Mouse (Mus musculus): ENCODE measurements at regions not wholly inside any gene's neighbourhood (a gene's known extent, or its start where the extent isn't known, plus 50 kb on each side); places are given as distances from the start of the nearest gene placed in this dataset.
"Not testable (repeated sequence)": the region's sequence is repeated elsewhere in the genome, so short reads cannot be mapped to it uniquely, and the experiment has no call there.

- 23% methylated on average over 3 of the region's 3 CpGs for WGBS
- peak; percentile 96 for ATAC-seq (ENCODE audit: low read depth)
- Histone ChIP-seq H3K4me2 (ENCODE audit: low read depth, low read length) (no peak overlapping the region), H3K27ac (ENCODE audit: low read length) (0 out of 2 replicates have a peak overlapping the region, but pooled peaks have one; percentile 16), H3K4me3 (ENCODE audit: low read length) (no peak overlapping the region), H3K9me3 (ENCODE audit: control insufficient read depth, low read length) (peaks cover 6% of the 10 kb centered on the region), H3K4me1 (replicated peaks; ENCODE audit: control insufficient read depth, insufficient read depth, low read length) (no peaks in the 10 kb centered on the region), H3K27me3 (ENCODE audit: control insufficient read depth, insufficient read depth, low read depth, low read length) (no peaks in the 10 kb centered on the region), H3K9ac (ENCODE audit: low read length) (no peak overlapping the region), H3K36me3 (ENCODE audit: control insufficient read depth, insufficient read depth, low read length) (no peaks in the 10 kb centered on the region)
Observed at GRCm38 (mm10) chr2:18473361-18473771, 80.7 kb upstream of the Dnajc1 start.

- WGBS, result 89% methylated on average over 4 of the region's 4 CpGs
Observed at GRCm38 (mm10) chr2:18460901-18461300, 68.3 kb upstream of the Dnajc1 start.

GRCm38 (mm10) chr2:18460281-18460680 lies 67.7 kb upstream of the Dnajc1 start:
- H3K4me3 ChIP-seq (ENCODE audit: low read length); H3K27me3 ChIP-seq (ENCODE audit: control insufficient read depth, insufficient read depth, low read depth, low read length); H3K4me2 ChIP-seq (ENCODE audit: low read depth, low read length); ATAC-seq (ENCODE audit: low read depth); H3K36me3 ChIP-seq (ENCODE audit: control insufficient read depth, insufficient read depth, low read length); H3K4me1 ChIP-seq (replicated peaks; ENCODE audit: control insufficient read depth, insufficient read depth, low read length); H3K27ac ChIP-seq (ENCODE audit: low read length); H3K9me3 ChIP-seq (ENCODE audit: control insufficient read depth, low read length); H3K9ac ChIP-seq (ENCODE audit: low read length): not testable (repeated sequence)
- WGBS, result 87% methylated on average over 3 of the region's 3 CpGs

More at GRCm38 (mm10) chr2:18460901-18461300, 68.3 kb upstream of the Dnajc1 start:
- Histone ChIP-seq H3K36me3 (ENCODE audit: control insufficient read depth, insufficient read depth, low read length) (no peaks in the 10 kb centered on the region), H3K9ac (ENCODE audit: low read length) (no peak overlapping the region), H3K27ac (ENCODE audit: low read length) (no peak overlapping the region), H3K9me3 (ENCODE audit: control insufficient read depth, low read length) (no peaks in the 10 kb centered on the region), H3K4me1 (replicated peaks; ENCODE audit: control insufficient read depth, insufficient read depth, low read length) (no peaks in the 10 kb centered on the region), H3K27me3 (ENCODE audit: control insufficient read depth, insufficient read depth, low read depth, low read length) (no peaks in the 10 kb centered on the region), H3K4me2 (ENCODE audit: low read depth, low read length) (no peak overlapping the region), H3K4me3 (ENCODE audit: low read length) (no peak overlapping the region)
- ATAC-seq (ENCODE audit: low read depth), result no peak

GRCm38 (mm10) chr2:18453426-18453825 lies 60.8 kb upstream of the Dnajc1 start:
- 60% methylated on average over 2 of the region's 2 CpGs for WGBS

GRCm38 (mm10) chr2:18445809-18446208 lies 53.2 kb upstream of the Dnajc1 start:
- Histone ChIP-seq H3K36me3 (ENCODE audit: control insufficient read depth, insufficient read depth, low read length) (no peaks in the 10 kb centered on the region), H3K27me3 (ENCODE audit: control insufficient read depth, insufficient read depth, low read depth, low read length) (no peaks in the 10 kb centered on the region), H3K4me3 (ENCODE audit: low read length) (no peak overlapping the region), H3K4me1 (replicated peaks; ENCODE audit: control insufficient read depth, insufficient read depth, low read length) (peaks cover 6% of the 10 kb centered on the region; the same call in 1 of the 2 replicates), H3K27ac (ENCODE audit: low read length) (no peak overlapping the region), H3K9ac (ENCODE audit: low read length) (no peak overlapping the region), H3K4me2 (ENCODE audit: low read depth, low read length) (no peak overlapping the region), H3K9me3 (ENCODE audit: control insufficient read depth, low read length) (no peaks in the 10 kb centered on the region)
- 53% methylated on average over 1 of the region's 1 CpGs for WGBS
- ATAC-seq (ENCODE audit: low read depth), result no peak

More at GRCm38 (mm10) chr2:18453426-18453825, 60.8 kb upstream of the Dnajc1 start:
- not testable (repeated sequence) for H3K36me3 ChIP-seq (ENCODE audit: control insufficient read depth, insufficient read depth, low read length); ATAC-seq (ENCODE audit: low read depth); H3K4me1 ChIP-seq (replicated peaks; ENCODE audit: control insufficient read depth, insufficient read depth, low read length); H3K27me3 ChIP-seq (ENCODE audit: control insufficient read depth, insufficient read depth, low read depth, low read length); H3K9ac ChIP-seq (ENCODE audit: low read length); H3K27ac ChIP-seq (ENCODE audit: low read length); H3K4me3 ChIP-seq (ENCODE audit: low read length); H3K9me3 ChIP-seq (ENCODE audit: control insufficient read depth, low read length)
- 0 out of 2 replicates have a peak overlapping the region, but pooled peaks have one; percentile 0 for H3K4me2 ChIP-seq (ENCODE audit: low read depth, low read length)
